Mouse (Mus musculus): Measurements from ENCODE around the gene Anapc2.
A peak's percentile ranks its signal among the peaks of the same experiment; 100 is the strongest.

DNA sequence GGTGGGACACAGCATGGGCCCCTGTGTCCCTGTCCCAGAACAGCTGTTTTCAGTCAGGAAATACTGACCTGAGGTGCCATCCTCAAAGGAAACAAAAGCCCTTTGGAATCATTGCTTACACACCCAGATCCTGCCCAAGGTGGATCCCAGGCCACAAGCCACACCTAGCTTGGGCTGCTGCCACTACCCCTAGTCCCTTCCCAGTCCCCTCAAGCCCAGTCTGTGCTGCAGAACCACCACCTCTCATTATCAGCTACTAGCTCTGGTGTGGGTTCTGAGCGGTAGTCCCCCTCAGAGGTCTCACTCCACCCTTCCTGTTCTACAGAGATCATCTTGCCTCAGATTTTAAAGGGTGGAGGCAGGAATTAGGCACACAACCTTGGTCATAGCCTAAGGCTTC lies 14.0 kb downstream of the Anapc2 start:
- TF ChIP-seq POLR2A (IDR thresholded peaks at IDR 0.05; ENCODE audit: control insufficient read depth in 1 of 2, insufficient read depth in 1 of 2, low read depth in 1 of 2, low read length in 2 of 2, poor library complexity in 1 of 2), result no peak
- TF ChIP-seq CTCF (IDR thresholded peaks at IDR 0.05 in 2 of 3, conservative IDR thresholded peaks at IDR 0.05 in 1 of 3; ENCODE audit: control insufficient read depth in 1 of 3, insufficient read depth in 1 of 3, low read depth in 2 of 3, low read length in 3 of 3, poor library complexity in 1 of 3, severe bottlenecking in 1 of 3), result no peak
- no peak for TF ChIP-seq TAL1 (IDR thresholded peaks at IDR 0.05; ENCODE audit: low read length)
- no peak for TF ChIP-seq CHD2 (IDR thresholded peaks at IDR 0.05; ENCODE audit: low read length)
- TF ChIP-seq SMC3 (IDR thresholded peaks at IDR 0.05; ENCODE audit: low read depth, low read length), result no peak
- no peak for TF ChIP-seq UBTF (IDR thresholded peaks at IDR 0.05; ENCODE audit: borderline replicate concordance, insufficient read depth, low read depth, low read length)
- peak in 1 of 2 experiments; percentile 27; a peak in 1 of 4 replicates for TF ChIP-seq EP300 (IDR thresholded peaks at IDR 0.05; ENCODE audit: low read depth in 1 of 2, low read length in 2 of 2)
- TF ChIP-seq RAD21 (IDR thresholded peaks at IDR 0.05; ENCODE audit: low read depth, low read length), result no peak
- no peak for TF ChIP-seq BHLHE40 (IDR thresholded peaks at IDR 0.05; ENCODE audit: borderline replicate concordance, low read depth, low read length)
- TF ChIP-seq MAX (IDR thresholded peaks at IDR 0.05; ENCODE audit: low read length), result no peak
- no peak for TF ChIP-seq ZKSCAN1 (IDR thresholded peaks at IDR 0.05; ENCODE audit: low read depth, low read length)
- no peak for TF ChIP-seq RCOR1 (IDR thresholded peaks at IDR 0.05; ENCODE audit: low read depth, low read length)
- no peak for TF ChIP-seq KAT2A (conservative IDR thresholded peaks at IDR 0.05; ENCODE audit: low read depth, low read length)
- no peak for TF ChIP-seq E2F4 (IDR thresholded peaks at IDR 0.05; ENCODE audit: borderline replicate concordance, low read depth, low read length)
